Mouse (Mus musculus) heart, embryonic 14.5 days (tissue): ENCODE measurements around the gene Nrxn3. TPM values are rescaled to one million over a fixed set of nuclear protein-coding genes. Genes with fewer than 3 reads are reported as not detected.

Experiments used
- ATAC-seq: fragments of 200-750 bp; cut with Nextera tagmentation; 2 replicates; pipeline ENCODE4 v1.8.0; 2017; ENCODE audit warnings: low read depth, moderate TSS enrichment; ENCODE audit not compliant: insufficient number of reproducible peaks, insufficient read depth, low FRiP score
- H3K27ac ChIP-seq, 2 experiments: fragments of 200-500 bp in 1 of 2; fragments of 300-500 bp in 1 of 2; sonication (generic) in 1 of 2; replicated peaks in 1 of 2; 2 replicates each; pipeline ENCODE4 v1.5.1; 2012 to 2014; ENCODE audit warnings: low read depth in 2 of 2, low read length in 2 of 2, control low read depth in 1 of 2, mild to moderate bottlenecking in 1 of 2, mixed read lengths in 1 of 2; ENCODE audit not compliant: control insufficient read depth in 1 of 2, insufficient read depth in 1 of 2
- H3K27me3 ChIP-seq: fragments of 300-500 bp; sonication (generic); 2 replicates; pipeline ENCODE4 v1.6.1; 2014; ENCODE audit warnings: mild to moderate bottlenecking, low read length, control low read depth; ENCODE audit not compliant: control insufficient read depth, insufficient read depth
- H3K36me3 ChIP-seq: fragments of 300-500 bp; sonication (generic); 2 replicates; pipeline ENCODE4 v1.6.1; 2014; ENCODE audit warnings: mild to moderate bottlenecking, control low read depth, low read length, mixed read lengths; ENCODE audit not compliant: control insufficient read depth, insufficient read depth
- H3K4me1 ChIP-seq, 2 experiments: fragments of 200-500 bp in 1 of 2; fragments of 300-500 bp in 1 of 2; sonication (generic) in 1 of 2; 2 replicates each; pipeline ENCODE4 v1.6.1; 2012 to 2014; ENCODE audit warnings: low read length in 2 of 2, control low read depth in 1 of 2, mixed read lengths in 1 of 2; ENCODE audit not compliant: control insufficient read depth in 2 of 2, insufficient read depth in 2 of 2
- H3K4me2 ChIP-seq: fragments of 300-500 bp; sonication (generic); 2 replicates; pipeline ENCODE4 v1.6.1; 2014; ENCODE audit warnings: mild to moderate bottlenecking, low read length
- H3K4me3 ChIP-seq, 2 experiments: fragments of 200-500 bp in 1 of 2; fragments of 300-500 bp in 1 of 2; sonication (generic) in 1 of 2; 2 replicates each; pipeline ENCODE4 v1.5.1; 2012 to 2014; ENCODE audit warnings: low read length in 2 of 2, mild to moderate bottlenecking in 2 of 2, control low read depth in 1 of 2, low read depth in 1 of 2, moderate library complexity in 1 of 2; ENCODE audit not compliant: control insufficient read depth in 1 of 2, insufficient read depth in 1 of 2
- H3K9ac ChIP-seq: fragments of 300-500 bp; sonication (generic); 2 replicates; pipeline ENCODE4 v1.6.1; 2014; ENCODE audit warnings: mild to moderate bottlenecking, low read length
- H3K9me3 ChIP-seq: fragments of 300-500 bp; sonication (generic); 2 replicates; pipeline ENCODE4 v1.6.1; 2016; ENCODE audit warnings: low read length, control low read depth; ENCODE audit not compliant: control insufficient read depth
- WGBS: fragments of 180-500 bp; shearing (Covaris S2); extraction: QIAGEN DNeasy Blood & Tissue Kit; methylation state at CpG from one replicate; pipeline ENCODE4 v1.1.7; 2014; 5-methylcytosine and 5-hydroxymethylcytosine counted together
- polyA plus RNA-seq: library from polyadenylated mRNA; unstranded; fragments of >200 nt; fragmentation: Nextera tagmentation; extraction: Ambion mirVana; gene quantifications from 2 replicates; pipeline ENCODE4 v1.2.1, GENCODE M21; 2014

Nrxn3 gene
- polyA plus RNA-seq, 1 experiment from 2014 or later: 1.7 TPM

DNA sequence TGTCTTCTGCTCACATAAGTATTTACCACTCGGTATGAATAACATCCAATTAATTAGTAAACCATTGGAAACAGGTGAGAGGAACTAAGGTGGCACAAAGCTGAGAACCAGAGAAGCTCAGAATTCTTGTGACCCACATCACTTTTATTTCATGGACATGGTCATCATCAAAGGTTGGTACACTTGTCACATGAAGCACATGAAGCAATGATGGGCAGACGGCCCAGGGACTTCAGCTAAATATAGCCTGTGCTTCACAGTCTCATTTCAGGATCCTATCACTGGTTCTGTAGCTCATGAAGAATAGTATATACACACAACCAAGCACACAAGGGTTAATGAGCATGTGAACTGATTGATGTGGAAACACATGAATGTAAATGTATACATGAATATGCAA is 747.5 kb downstream of the Nrxn3 start:
- Histone ChIP-seq H3K9ac (no peak overlapping the region), H3K4me2 (no peak overlapping the region), H3K4me1 (peaks cover 0 to 8% of the 10 kb centered on the region in 2 experiments; a peak in 3 of 4 replicates), H3K27ac (no peak overlapping the region), H3K27me3 (no peaks in the 10 kb centered on the region), H3K36me3 (no peaks in the 10 kb centered on the region), H3K4me3 (no peak overlapping the region), H3K9me3 (no peaks in the 10 kb centered on the region)
- WGBS: 50% methylated on average over 2 of the region's 2 CpGs
- ATAC-seq: no peak

DNA sequence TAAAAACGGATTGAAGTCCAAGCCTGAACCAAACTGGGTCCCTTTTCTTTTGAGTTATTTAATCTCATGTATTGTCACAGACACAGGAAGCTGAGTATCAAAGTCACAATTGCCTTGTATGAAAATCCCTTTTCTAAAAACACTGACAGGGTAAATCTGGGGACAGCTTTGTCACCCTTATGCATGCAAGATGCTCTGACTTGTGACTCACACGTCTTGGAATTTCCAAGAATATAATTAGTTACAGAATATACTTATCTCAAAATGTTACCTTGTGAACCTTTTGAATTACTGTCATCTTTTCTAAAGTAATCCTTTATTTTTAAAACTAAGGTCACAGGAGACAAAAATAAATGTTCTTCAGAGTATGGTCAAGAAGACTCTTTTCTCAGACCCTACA is 748.6 kb downstream of the Nrxn3 start:
- Histone ChIP-seq H3K9me3 (no peaks in the 10 kb centered on the region), H3K27me3 (no peaks in the 10 kb centered on the region), H3K4me2 (no peak overlapping the region), H3K27ac (no peak overlapping the region), H3K4me1 (peaks cover 0 to 8% of the 10 kb centered on the region in 2 experiments; a peak in 3 of 4 replicates), H3K4me3 (no peak overlapping the region), H3K9ac (no peak overlapping the region), H3K36me3 (no peaks in the 10 kb centered on the region)
- WGBS: 35% methylated on average over 2 of the region's 2 CpGs
- no peak for ATAC-seq

DNA sequence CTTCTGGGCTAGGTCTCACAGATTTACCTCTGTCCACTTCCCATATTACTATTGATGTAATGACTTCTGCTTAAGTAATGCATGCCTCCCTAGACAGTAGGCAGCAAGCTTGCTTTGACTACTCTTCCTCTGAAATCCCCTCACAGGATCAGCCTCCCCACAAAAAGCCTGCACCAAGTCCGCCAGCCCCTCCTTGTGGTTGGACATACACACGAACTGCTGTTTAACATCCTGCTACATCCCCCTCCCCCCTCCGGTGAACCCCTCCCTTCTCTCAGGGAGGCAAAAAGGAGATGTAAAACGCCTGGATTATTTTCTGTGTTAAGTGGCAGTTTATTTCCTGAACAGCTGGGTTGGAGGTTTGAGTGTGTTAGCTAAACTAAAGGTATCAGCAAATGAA is 749.2 kb downstream of the Nrxn3 start:
- no peak overlapping the region for H3K4me3 ChIP-seq

DNA sequence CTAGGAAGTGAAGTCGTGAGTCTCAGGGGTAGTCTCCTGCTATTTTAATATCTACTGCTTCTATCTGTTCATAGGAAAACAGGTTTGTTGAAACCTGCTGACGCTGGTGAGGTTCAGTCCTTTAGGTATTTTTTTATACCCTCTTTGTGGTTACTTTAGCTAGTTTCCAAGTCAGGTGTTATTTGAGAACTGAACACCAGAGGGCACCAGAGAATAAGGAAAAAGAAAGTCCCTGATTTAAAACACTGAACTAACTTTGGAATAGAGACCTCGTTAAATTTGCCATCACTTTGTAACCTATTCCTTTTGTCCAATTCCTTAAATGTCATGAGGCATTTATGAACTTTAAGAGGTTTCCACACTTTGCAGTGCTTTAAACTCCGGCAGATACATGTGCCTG is 756.4 kb downstream of the Nrxn3 start:
- 21% methylated on average over 4 of the region's 4 CpGs for WGBS
- Histone ChIP-seq H3K4me1 (no peaks in the 10 kb centered on the region), H3K4me3 (no peak overlapping the region), H3K9ac (no peak overlapping the region), H3K36me3 (no peaks in the 10 kb centered on the region), H3K27me3 (no peaks in the 10 kb centered on the region), H3K9me3 (no peaks in the 10 kb centered on the region), H3K27ac (no peak overlapping the region), H3K4me2 (no peak overlapping the region)
- ATAC-seq: no peak

More for the DNA sequence above, 749.2 kb downstream of the Nrxn3 start:
- H3K4me2 ChIP-seq: no peak overlapping the region
- no peaks in the 10 kb centered on the region for H3K27me3 ChIP-seq
- H3K9ac ChIP-seq: no peak overlapping the region
- H3K27ac ChIP-seq: no peak overlapping the region
- ATAC-seq: no peak
- H3K36me3 ChIP-seq: no peaks in the 10 kb centered on the region
- WGBS: 46% methylated on average over 4 of the region's 4 CpGs
- peaks cover 0 to 8% of the 10 kb centered on the region in 2 experiments; a peak in 3 of 4 replicates for H3K4me1 ChIP-seq
- H3K9me3 ChIP-seq: no peaks in the 10 kb centered on the region

DNA sequence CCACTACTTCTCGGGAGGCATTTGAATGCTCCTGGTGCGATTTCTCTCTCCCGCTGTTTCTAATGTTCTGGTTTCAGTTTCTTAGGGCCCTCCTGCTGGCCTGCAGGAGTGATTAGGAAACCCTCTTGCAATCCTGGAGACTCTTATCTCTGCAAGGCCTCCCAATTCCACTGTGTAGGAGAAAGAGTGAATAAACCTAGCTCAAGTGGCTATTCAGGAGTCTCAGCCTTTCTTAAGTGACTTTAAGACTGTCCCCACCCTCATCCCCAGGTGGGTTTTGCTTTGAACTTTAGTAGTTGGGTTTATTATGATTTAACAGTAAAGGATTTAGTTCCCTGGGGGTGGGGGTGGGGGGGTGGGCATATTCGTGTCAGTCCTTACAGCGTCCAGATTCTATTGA is 759.5 kb downstream of the Nrxn3 start:
- no peaks in the 10 kb centered on the region for H3K4me1 ChIP-seq
- no peaks in the 10 kb centered on the region for H3K36me3 ChIP-seq
- 28% methylated on average over 5 of the region's 5 CpGs for WGBS
- H3K9ac ChIP-seq: no peak overlapping the region
- H3K9me3 ChIP-seq: no peaks in the 10 kb centered on the region
- no peaks in the 10 kb centered on the region for H3K27me3 ChIP-seq
- no peak overlapping the region for H3K27ac ChIP-seq
- no peak overlapping the region for H3K4me3 ChIP-seq
- H3K4me2 ChIP-seq: no peak overlapping the region
- ATAC-seq: no peak

DNA sequence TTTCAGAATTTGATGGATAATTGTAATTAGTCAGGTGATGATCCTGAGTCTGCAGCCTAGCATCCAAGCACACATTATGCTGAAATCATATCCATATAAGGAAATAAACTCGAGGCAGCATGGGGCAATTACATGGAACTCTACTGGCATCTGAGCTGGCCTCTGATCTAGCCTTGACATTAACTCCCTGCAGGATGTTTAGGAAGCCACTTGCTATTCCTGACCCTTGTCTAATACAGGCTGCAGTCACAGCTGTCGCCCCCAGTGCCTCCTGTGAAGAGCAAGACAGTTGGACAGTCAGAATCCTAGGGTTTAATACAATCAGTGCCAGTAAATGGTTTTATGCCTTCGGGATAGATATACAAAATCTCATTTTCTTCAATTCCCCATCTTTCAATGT is 781.4 kb downstream of the Nrxn3 start:
- H3K4me2 ChIP-seq: no peak overlapping the region
- H3K27me3 ChIP-seq: no peaks in the 10 kb centered on the region
- H3K9ac ChIP-seq: no peak overlapping the region
- no peak for ATAC-seq
- H3K9me3 ChIP-seq: no peaks in the 10 kb centered on the region
- H3K4me1 ChIP-seq: no peaks in the 10 kb centered on the region
- no peak overlapping the region for H3K27ac ChIP-seq
- H3K4me3 ChIP-seq: no peak overlapping the region
- H3K36me3 ChIP-seq: no peaks in the 10 kb centered on the region
- 58% methylated on average over 3 of the region's 3 CpGs for WGBS

DNA sequence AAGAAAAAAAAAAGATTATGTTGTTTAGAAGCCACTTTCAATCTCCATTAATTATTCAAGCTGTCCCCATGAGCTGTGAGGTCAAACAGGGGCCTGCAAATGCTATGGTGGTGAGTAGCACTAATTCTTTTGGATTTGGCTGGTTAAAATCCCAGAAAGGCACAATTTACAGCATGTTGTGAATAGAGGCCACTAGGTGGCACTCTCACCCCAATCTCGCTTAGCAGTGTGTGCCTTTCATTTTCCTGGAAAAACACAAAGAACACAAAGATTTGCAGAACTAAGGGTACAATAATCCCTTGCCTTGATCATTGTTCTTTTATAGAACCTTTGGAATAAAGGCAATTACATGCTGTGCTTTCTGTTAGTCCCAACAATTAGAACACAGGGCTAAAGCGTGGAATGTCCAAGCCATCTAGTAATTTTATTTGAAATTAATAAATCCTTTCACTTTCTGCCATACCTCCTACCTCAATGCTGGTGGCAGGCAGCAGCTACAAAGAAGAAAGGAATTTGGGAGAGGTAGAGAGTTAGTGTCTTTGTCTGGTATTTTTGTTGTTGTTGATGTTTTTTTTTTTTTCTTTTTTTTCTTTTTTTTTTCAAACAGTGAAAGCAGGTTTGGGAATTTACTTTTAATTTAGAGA is 782.6 kb downstream of the Nrxn3 start:
- no peak for ATAC-seq
- H3K9me3 ChIP-seq: no peaks in the 10 kb centered on the region
- no peaks in the 10 kb centered on the region for H3K4me1 ChIP-seq
- H3K36me3 ChIP-seq: no peaks in the 10 kb centered on the region
- no peaks in the 10 kb centered on the region for H3K27me3 ChIP-seq
- no peak overlapping the region for H3K4me3 ChIP-seq
- 47% methylated on average over 2 of the region's 2 CpGs for WGBS
- no peak overlapping the region for H3K27ac ChIP-seq
- no peak overlapping the region for H3K4me2 ChIP-seq
- no peak overlapping the region; the same call in 1 of the 2 replicates for H3K9ac ChIP-seq

DNA sequence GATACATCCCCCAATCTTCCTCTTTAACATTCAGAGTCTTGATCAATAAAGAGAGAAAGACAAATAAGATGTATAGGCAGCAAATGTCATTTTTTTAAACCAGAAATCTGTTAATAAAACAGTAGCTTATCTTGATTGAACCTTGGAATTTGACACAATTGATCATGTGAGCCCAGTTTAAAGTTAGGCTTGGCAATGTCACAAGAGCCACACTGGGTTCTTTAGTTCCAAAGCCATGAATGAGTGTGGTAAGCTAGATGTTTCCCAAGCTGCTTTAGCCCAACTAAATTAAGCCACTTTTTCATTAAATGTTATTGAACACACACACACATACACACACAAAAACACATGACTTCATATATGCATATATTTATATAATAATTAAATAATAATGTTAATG is 786.3 kb downstream of the Nrxn3 start:
- H3K9ac ChIP-seq: no peak overlapping the region
- no peaks in the 10 kb centered on the region for H3K36me3 ChIP-seq
- H3K9me3 ChIP-seq: no peaks in the 10 kb centered on the region
- no peaks in the 10 kb centered on the region for H3K4me1 ChIP-seq
- H3K27ac ChIP-seq: no peak overlapping the region
- no peak overlapping the region for H3K4me2 ChIP-seq
- H3K4me3 ChIP-seq: no peak overlapping the region
- no peak for ATAC-seq
- H3K27me3 ChIP-seq: no peaks in the 10 kb centered on the region
